In the genomic region with DNA sequence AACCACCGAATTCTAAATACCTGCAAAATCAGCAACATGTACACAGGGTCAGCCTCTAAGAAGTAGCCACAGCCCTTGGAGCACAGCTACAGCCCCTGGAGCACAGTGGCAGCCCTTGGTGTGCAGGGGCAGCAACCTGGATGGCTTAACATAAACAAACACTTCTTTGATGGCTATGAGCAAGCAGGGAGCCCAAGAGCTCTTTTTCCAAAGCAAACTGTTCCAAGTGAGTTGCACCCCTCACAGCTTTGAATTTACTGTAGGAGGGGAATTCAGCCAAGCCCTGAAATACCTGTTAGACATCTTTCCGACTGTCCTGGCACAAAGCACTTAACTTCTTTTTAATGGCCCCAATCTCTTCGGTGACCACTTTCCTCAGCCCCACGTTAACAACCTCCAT, we compare ENCODE assay signal across 27 mouse cellular contexts. TPM values are rescaled to one million over a fixed set of nuclear protein-coding genes. Genes with fewer than 3 reads are reported as not detected.
DNase-seq lines count a peak whose midpoint lies in the region; ATAC-seq and TF ChIP-seq lines count a peak whose summit lies in the region.
"Had no signal": no experiment of that assay in that cellular context is flagged by ENCODE, and none has a peak within 500 bp of the region (broad histone marks: within the 10 kb centered on the region; RNA-seq: fewer than 3 reads in every experiment).

No protein-coding gene starts in this region.

- no peak overlapping the region for H3K4me3 ChIP-seq in embryonic facial prominence, embryonic 14.5 days (ENCODE audit: low read depth, low read length)
- H3K4me3 ChIP-seq in embryonic facial prominence, embryonic 10.5 days = no peak overlapping the region
- no peak overlapping the region for H3K4me3 ChIP-seq in heart, embryonic 13.5 days
- no peak overlapping the region for H3K4me3 ChIP-seq in kidney, postnatal 0 days (replicated peaks; ENCODE audit: low read depth, low read length)
- no peak overlapping the region for H3K4me3 ChIP-seq in stomach, embryonic 14.5 days (ENCODE audit: low read depth, low read length)
- no peak overlapping the region for H3K4me3 ChIP-seq in stomach, postnatal 0 days (ENCODE audit: low read depth, low read length)
- H3K4me3 ChIP-seq: forebrain, embryonic 10.5 days; hindbrain, embryonic 10.5 days; intestine, embryonic 15.5 days; limb, embryonic 13.5 days; liver, embryonic 12.5 days; midbrain, embryonic 10.5 days; myocyte; neural tube, embryonic 13.5 days had no signal

- no peak overlapping the region for H3K9ac ChIP-seq in embryonic facial prominence, embryonic 14.5 days (ENCODE audit: low read depth, low read length)
- H3K9ac ChIP-seq in heart, embryonic 13.5 days = 0 out of 2 replicates have a peak overlapping the region, but pooled peaks have one; percentile 47
- no peak overlapping the region for H3K9ac ChIP-seq in kidney, postnatal 0 days (ENCODE audit: low read depth, low read length)
- no peak overlapping the region for H3K9ac ChIP-seq in stomach, embryonic 14.5 days (replicated peaks; ENCODE audit: low read depth, low read length)
- no peak overlapping the region for H3K9ac ChIP-seq in stomach, postnatal 0 days (ENCODE audit: low read length)
- H3K9ac ChIP-seq: intestine, embryonic 15.5 days; limb, embryonic 13.5 days; liver, embryonic 12.5 days; neural tube, embryonic 13.5 days had no signal

- no peak for ATAC-seq in embryonic facial prominence, embryonic 14.5 days (ENCODE audit: low read depth)
- no peak for ATAC-seq in heart, embryonic 13.5 days (ENCODE audit: extremely low read depth, insufficient number of reproducible peaks, low FRiP score, low TSS enrichment)
- ATAC-seq in kidney, postnatal 0 days (replicated peaks; ENCODE audit: low FRiP score, low read depth) = no peak
- no peak for ATAC-seq in stomach, embryonic 14.5 days (ENCODE audit: insufficient number of reproducible peaks, insufficient read depth, low FRiP score, low read depth)
- ATAC-seq in stomach, postnatal 0 days (ENCODE audit: low FRiP score, low TSS enrichment) = no peak
- ATAC-seq: forebrain, embryonic 16.5 days; hindbrain, embryonic 16.5 days; intestine, embryonic 15.5 days; midbrain, embryonic 16.5 days had no signal

- DNase-seq in embryonic facial prominence, embryonic 14.5 days (ENCODE audit: low spot score) = peak; percentile 43
- no peak for DNase-seq in embryonic facial prominence, embryonic 10.5 days (ENCODE audit: low spot score)
- no peak for DNase-seq in heart, adult 9 months (ENCODE audit: low spot score in 2 of 2)
- peak; percentile 18 for DNase-seq in kidney, postnatal 0 days (ENCODE audit: low spot score)
- DNase-seq in kidney, adult 9 months = no peak
- DNase-seq in stomach, postnatal 0 days (ENCODE audit: low spot score) = no peak
- DNase-seq: adrenal gland, postnatal 25 days; cerebellum, adult 9-10 months; gastrocnemius, postnatal 25 days; kidney, postnatal 4 days; retina, postnatal 1 day; right cerebral cortex, postnatal 25 days; thymus, adult 18-20 months; thymus, postnatal 36 days had no signal

- no peaks in the 10 kb centered on the region for H3K9me3 ChIP-seq in embryonic facial prominence, embryonic 14.5 days (ENCODE audit: control insufficient read depth, low read length)
- H3K9me3 ChIP-seq in embryonic facial prominence, embryonic 10.5 days = no peaks in the 10 kb centered on the region
- no peaks in the 10 kb centered on the region for H3K9me3 ChIP-seq in heart, embryonic 13.5 days
- no peaks in the 10 kb centered on the region for H3K9me3 ChIP-seq in kidney, postnatal 0 days (replicated peaks; ENCODE audit: low read length)
- H3K9me3 ChIP-seq in stomach, embryonic 14.5 days (ENCODE audit: control insufficient read depth, low read depth, low read length) = no peaks in the 10 kb centered on the region
- no peaks in the 10 kb centered on the region for H3K9me3 ChIP-seq in stomach, postnatal 0 days (ENCODE audit: control insufficient read depth, low read length)
- H3K9me3 ChIP-seq: forebrain, embryonic 10.5 days; hindbrain, embryonic 10.5 days; intestine, embryonic 15.5 days; limb, embryonic 13.5 days; liver, embryonic 12.5 days; midbrain, embryonic 10.5 days; neural tube, embryonic 13.5 days had no signal

- H3K27me3 ChIP-seq in embryonic facial prominence, embryonic 14.5 days (replicated peaks; ENCODE audit: control insufficient read depth, insufficient read depth, low read length) = no peaks in the 10 kb centered on the region
- no peaks in the 10 kb centered on the region for H3K27me3 ChIP-seq in embryonic facial prominence, embryonic 10.5 days (replicated peaks; ENCODE audit: low read depth, poor library complexity, severe bottlenecking)
- H3K27me3 ChIP-seq in heart, embryonic 13.5 days (replicated peaks) = no peaks in the 10 kb centered on the region
- no peaks in the 10 kb centered on the region for H3K27me3 ChIP-seq in kidney, postnatal 0 days (ENCODE audit: insufficient read depth, low read length)
- H3K27me3 ChIP-seq in stomach, embryonic 14.5 days (ENCODE audit: control insufficient read depth, insufficient read depth, low read length) = no peaks in the 10 kb centered on the region
- H3K27me3 ChIP-seq in stomach, postnatal 0 days (ENCODE audit: control insufficient read depth, insufficient read depth, low read length) = no peaks in the 10 kb centered on the region
- H3K27me3 ChIP-seq: intestine, embryonic 15.5 days; limb, embryonic 13.5 days; liver, embryonic 12.5 days; neural tube, embryonic 13.5 days had no signal

- no peak overlapping the region for H3K4me2 ChIP-seq in embryonic facial prominence, embryonic 14.5 days (ENCODE audit: low read depth, low read length)
- H3K4me2 ChIP-seq in heart, embryonic 13.5 days = no peak overlapping the region
- no peak overlapping the region for H3K4me2 ChIP-seq in kidney, postnatal 0 days (ENCODE audit: low read length)
- no peak overlapping the region for H3K4me2 ChIP-seq in stomach, embryonic 14.5 days (replicated peaks; ENCODE audit: low read depth, low read length)
- no peak overlapping the region for H3K4me2 ChIP-seq in stomach, postnatal 0 days (replicated peaks; ENCODE audit: low read depth)
- H3K4me2 ChIP-seq: intestine, embryonic 15.5 days; limb, embryonic 13.5 days; neural tube, embryonic 13.5 days had no signal

- whole genome bisulfite sequencing in embryonic facial prominence, embryonic 14.5 days = 50% methylated on average over 4 of the region's 4 CpGs
- 66% methylated on average over 4 of the region's 4 CpGs for WGBS in embryonic facial prominence, embryonic 10.5 days
- WGBS in heart, embryonic 13.5 days = 64% methylated on average over 4 of the region's 4 CpGs
- WGBS in kidney, postnatal 0 days = 32% methylated on average over 4 of the region's 4 CpGs
- 40% methylated on average over 4 of the region's 4 CpGs for WGBS in stomach, embryonic 14.5 days
- 33% methylated on average over 4 of the region's 4 CpGs for WGBS in stomach, postnatal 0 days

- no peak overlapping the region for H3K27ac ChIP-seq in embryonic facial prominence, embryonic 14.5 days (replicated peaks; ENCODE audit: low read depth, low read length)
- H3K27ac ChIP-seq in embryonic facial prominence, embryonic 10.5 days (replicated peaks) = no peak overlapping the region
- H3K27ac ChIP-seq in heart, embryonic 13.5 days (replicated peaks) = peak overlapping the region; percentile 65
- H3K27ac ChIP-seq in kidney, postnatal 0 days = no peak overlapping the region
- H3K27ac ChIP-seq in stomach, embryonic 14.5 days (ENCODE audit: low read length) = peak overlapping the region; percentile 41; the same call in 1 of the 2 replicates
- H3K27ac ChIP-seq in stomach, postnatal 0 days (replicated peaks) = no peak overlapping the region
- H3K27ac ChIP-seq: forebrain, embryonic 10.5 days; hindbrain, embryonic 10.5 days; intestine, embryonic 15.5 days; limb, embryonic 13.5 days; liver, embryonic 12.5 days; midbrain, embryonic 10.5 days; neural tube, embryonic 13.5 days had no signal

- no peaks in the 10 kb centered on the region for H3K4me1 ChIP-seq in embryonic facial prominence, embryonic 14.5 days (ENCODE audit: control insufficient read depth, insufficient read depth, low read length)
- peaks cover 9% of the 10 kb centered on the region; the same call in 1 of the 2 replicates for H3K4me1 ChIP-seq in embryonic facial prominence, embryonic 10.5 days
- H3K4me1 ChIP-seq in heart, embryonic 13.5 days = peaks cover 38% of the 10 kb centered on the region
- H3K4me1 ChIP-seq in kidney, postnatal 0 days (replicated peaks; ENCODE audit: insufficient read depth, low read length) = 0 out of 2 replicates have a peak, but pooled peaks cover 5% of the 10 kb centered on the region
- H3K4me1 ChIP-seq in stomach, embryonic 14.5 days (ENCODE audit: control insufficient read depth, insufficient read depth, low read length) = no peaks in the 10 kb centered on the region
- no peaks in the 10 kb centered on the region for H3K4me1 ChIP-seq in stomach, postnatal 0 days (replicated peaks; ENCODE audit: control insufficient read depth, insufficient read depth)
- H3K4me1 ChIP-seq: forebrain, embryonic 10.5 days; intestine, embryonic 15.5 days; limb, embryonic 13.5 days; midbrain, embryonic 10.5 days; neural tube, embryonic 13.5 days had no signal

- no peaks in the 10 kb centered on the region for H3K36me3 ChIP-seq in embryonic facial prominence, embryonic 14.5 days (ENCODE audit: control insufficient read depth, insufficient read depth, low read length)
- H3K36me3 ChIP-seq in embryonic facial prominence, embryonic 10.5 days (replicated peaks) = no peaks in the 10 kb centered on the region
- H3K36me3 ChIP-seq in heart, embryonic 13.5 days = peaks cover 4% of the 10 kb centered on the region
- H3K36me3 ChIP-seq in kidney, postnatal 0 days (ENCODE audit: insufficient read depth, low read length) = no peaks in the 10 kb centered on the region
- H3K36me3 ChIP-seq in stomach, embryonic 14.5 days (ENCODE audit: control insufficient read depth, insufficient read depth, low read length) = no peaks in the 10 kb centered on the region
- no peaks in the 10 kb centered on the region for H3K36me3 ChIP-seq in stomach, postnatal 0 days (ENCODE audit: control insufficient read depth, insufficient read depth, low read length)
- H3K36me3 ChIP-seq: forebrain, embryonic 10.5 days; hindbrain, embryonic 10.5 days; intestine, embryonic 15.5 days; limb, embryonic 13.5 days; liver, embryonic 12.5 days; midbrain, embryonic 10.5 days; neural tube, embryonic 13.5 days had no signal

- TF ChIP-seq EP300 in stomach, postnatal 0 days (optimal IDR thresholded peaks at IDR 0.05) = no peak

- no peak for TF ChIP-seq CTCF in kidney, postnatal 0 days (IDR thresholded peaks at IDR 0.05; ENCODE audit: low read depth)
- TF ChIP-seq CTCF in stomach, postnatal 0 days (IDR thresholded peaks at IDR 0.05; ENCODE audit: low read depth) = no peak

RNA-seq across cellular contexts. Expression of a gene that starts 14.9 kb away (rescaled TPM):
- 9.4 and 11.8 TPM in 2 replicates for polyA plus RNA-seq in embryonic facial prominence, embryonic 14.5 days (2014; fragmentation: Nextera tagmentation; extraction: Ambion mirVana)
- 5.0 and 5.8 TPM in 2 replicates for polyA plus RNA-seq in embryonic facial prominence, embryonic 10.5 days (2016; fragmentation: Nextera tagmentation; extraction: Ambion mirVana)
- 20.3 and 20.4 TPM in 2 replicates for polyA plus RNA-seq in heart, embryonic 13.5 days (2015; fragmentation: Nextera tagmentation; extraction: Ambion mirVana)
- 3.2 and 3.4 TPM in 2 replicates for polyA plus RNA-seq in kidney, postnatal 0 days (2015; fragmentation: Nextera tagmentation; extraction: Ambion mirVana)
- 28.9 and 32.8 TPM in 2 replicates for polyA plus RNA-seq in stomach, embryonic 14.5 days (2014; fragmentation: Nextera tagmentation; extraction: Ambion mirVana)
- 12.5 and 13.3 TPM in 2 replicates for polyA plus RNA-seq in stomach, postnatal 0 days (2015; fragmentation: Nextera tagmentation; extraction: Ambion mirVana)

RNA-seq across cellular contexts. Expression of a gene that starts 21.5 kb away (rescaled TPM):
- polyA plus RNA-seq in embryonic facial prominence, embryonic 14.5 days (2014; fragmentation: Nextera tagmentation; extraction: Ambion mirVana) = 23.0 and 24.8 TPM in 2 replicates
- polyA plus RNA-seq in embryonic facial prominence, embryonic 10.5 days (2016; fragmentation: Nextera tagmentation; extraction: Ambion mirVana) = 52.2 and 55.5 TPM in 2 replicates
- 42.5 and 51.5 TPM in 2 replicates for polyA plus RNA-seq in heart, embryonic 13.5 days (2015; fragmentation: Nextera tagmentation; extraction: Ambion mirVana)
- 24.7 and 27.1 TPM in 2 replicates for polyA plus RNA-seq in kidney, postnatal 0 days (2015; fragmentation: Nextera tagmentation; extraction: Ambion mirVana)
- polyA plus RNA-seq in stomach, embryonic 14.5 days (2014; fragmentation: Nextera tagmentation; extraction: Ambion mirVana) = 34.2 and 35.1 TPM in 2 replicates
- polyA plus RNA-seq in stomach, postnatal 0 days (2015; fragmentation: Nextera tagmentation; extraction: Ambion mirVana) = 10.5 and 13.4 TPM in 2 replicates

Comparison
In these comparisons a context has a peak if more than half of its experiments do, and no peak if none do; other contexts are left out.
1. DNase-seq: peak in embryonic facial prominence, embryonic 14.5 days (single experiment) and kidney, postnatal 0 days (single experiment); none in embryonic facial prominence, embryonic 10.5 days (single experiment), heart, adult 9 months (0 of 2), kidney, adult 9 months (single experiment) and stomach, postnatal 0 days (single experiment).
2. H3K27ac ChIP-seq: peak in heart, embryonic 13.5 days (single experiment) and stomach, embryonic 14.5 days (single experiment); none in embryonic facial prominence, embryonic 14.5 days (single experiment), embryonic facial prominence, embryonic 10.5 days (single experiment), kidney, postnatal 0 days (single experiment) and stomach, postnatal 0 days (single experiment).